Mouse (Mus musculus) lung, postnatal 0 days (tissue): Measurements from ENCODE around the gene Mtfr1l.

Experiments
- CTCF ChIP-seq: IDR thresholded peaks from 2 replicates; pipeline ENCODE4 v1.5.1; 2016; ENCODE audit warnings: antibody characterized with exemption, mild to moderate bottlenecking
- EP300 ChIP-seq: IDR thresholded peaks from 2 replicates; pipeline ENCODE4 v1.6.1; 2016; ENCODE audit warnings: antibody characterized with exemption, mild to moderate bottlenecking, control low read depth

DNA sequence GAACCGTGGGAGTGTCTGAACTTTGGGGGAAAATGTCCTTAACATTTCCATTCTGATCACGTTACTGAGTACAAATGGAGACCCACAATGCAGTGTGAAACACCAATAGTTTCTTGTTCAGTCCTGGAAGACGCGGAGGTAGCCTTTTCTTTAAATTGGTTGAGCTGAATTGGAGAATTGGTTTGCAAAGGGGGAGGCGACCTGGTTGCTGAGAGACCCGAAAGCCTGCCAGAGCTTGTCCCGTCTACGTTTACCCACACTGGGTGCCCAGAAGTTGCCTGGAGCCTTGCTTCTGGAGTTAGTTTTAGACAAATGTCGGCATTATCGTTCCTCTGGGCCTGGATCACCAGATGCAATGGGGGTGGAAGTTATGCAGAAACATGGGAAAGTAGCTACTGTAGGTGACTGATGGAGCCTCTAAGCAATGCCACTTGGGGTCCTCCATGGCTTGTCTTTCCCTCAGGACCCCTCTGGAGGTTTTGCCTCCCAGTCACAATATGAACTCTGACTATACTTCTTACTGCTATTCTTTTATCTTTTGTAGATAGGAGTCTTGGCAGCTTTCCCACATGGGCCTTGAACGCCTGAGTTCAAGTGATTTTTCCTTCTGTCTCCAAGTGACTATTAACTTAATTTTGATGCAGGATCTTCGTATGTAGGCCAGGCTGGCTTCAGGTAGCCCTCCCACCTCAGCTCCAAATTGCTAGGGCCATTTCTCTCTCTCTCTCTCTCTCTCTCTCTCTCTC, 37.0 kb downstream of the Mtfr1l start:
- no peak for TF ChIP-seq CTCF
- no peak for TF ChIP-seq EP300
